Mouse (Mus musculus) limb, embryonic 14.5 days (tissue): ENCODE data around the gene Olfr1181. TPM values are rescaled to one million over a fixed set of nuclear protein-coding genes. Genes with fewer than 3 reads are reported as not detected.
"Not testable (repeated sequence)": the region's sequence is repeated elsewhere in the genome, so short reads cannot be mapped to it uniquely, and the experiment has no call there.

ENCODE experiments used
- ATAC-seq: fragments of 200-750 bp; cut with Nextera tagmentation; 2 replicates; pipeline ENCODE4 v1.8.0; 2017; ENCODE audit warnings: low read depth, moderate number of reproducible peaks, moderate TSS enrichment; ENCODE audit not compliant: low FRiP score
- DNase-seq: peaks from one replicate; pipeline ENCODE4 v3.0.0-alpha.2; 2015; ENCODE audit warnings: low spot score
- H3K27ac ChIP-seq: fragments of 300-500 bp; sonication (generic); replicated peaks from 2 replicates; pipeline ENCODE4 v1.5.1; 2014; ENCODE audit warnings: low read depth, mild to moderate bottlenecking, low read length, moderate library complexity, mixed read lengths
- H3K27me3 ChIP-seq: fragments of 300-500 bp; sonication (generic); 2 replicates; pipeline ENCODE4 v1.6.1; 2014; ENCODE audit warnings: low read length, mixed read lengths; ENCODE audit not compliant: control insufficient read depth, insufficient read depth
- H3K36me3 ChIP-seq: fragments of 300-500 bp; sonication (generic); 2 replicates; pipeline ENCODE4 v1.6.1; 2014; ENCODE audit warnings: mild to moderate bottlenecking, low read length, moderate library complexity, mixed read lengths; ENCODE audit not compliant: control insufficient read depth, insufficient read depth
- H3K4me1 ChIP-seq: fragments of 300-500 bp; sonication (generic); 2 replicates; pipeline ENCODE4 v1.6.1; 2014; ENCODE audit warnings: antibody characterized with exemption, low read length, mixed read lengths; ENCODE audit not compliant: control insufficient read depth, insufficient read depth
- H3K4me2 ChIP-seq: fragments of 300-500 bp; sonication (generic); replicated peaks from 2 replicates; pipeline ENCODE4 v1.6.1; 2014; ENCODE audit warnings: low read depth, mild to moderate bottlenecking, low read length, moderate library complexity; ENCODE audit not compliant: severe bottlenecking
- H3K4me3 ChIP-seq: fragments of 300-500 bp; sonication (generic); replicated peaks from 2 replicates; pipeline ENCODE4 v1.5.1; 2014; ENCODE audit warnings: low read length
- H3K9ac ChIP-seq: fragments of 300-500 bp; sonication (generic); 2 replicates; pipeline ENCODE4 v1.6.1; 2014; ENCODE audit warnings: mild to moderate bottlenecking, low read depth, low read length, moderate library complexity; ENCODE audit not compliant: severe bottlenecking
- H3K9me3 ChIP-seq: fragments of 300-500 bp; sonication (generic); 2 replicates; pipeline ENCODE4 v1.6.1; 2016; ENCODE audit warnings: low read length; ENCODE audit not compliant: control insufficient read depth
- POLR2A ChIP-seq: fragments of 200-500 bp; IDR thresholded peaks from 2 replicates; pipeline ENCODE4 v1.8.0; 2012; ENCODE audit warnings: inconsistent platforms, mild to moderate bottlenecking, moderate library complexity, borderline replicate concordance; ENCODE audit not compliant: insufficient read depth, insufficient read length; ENCODE audit errors: extremely low read depth
- WGBS: fragments of 180-500 bp; shearing (Covaris S2); extraction: QIAGEN DNeasy Blood & Tissue Kit; methylation state at CpG from one replicate; pipeline ENCODE4 v1.1.7; 2014; 5-methylcytosine and 5-hydroxymethylcytosine counted together
- polyA plus RNA-seq, 2 experiments: library from polyadenylated mRNA; depleted of rRNA in 1 of 2; stranded (reverse) in 1 of 2; unstranded in 1 of 2; fragments of >200 nt; fragmentation: Nextera tagmentation in 1 of 2; extraction: Ambion mirVana in 1 of 2; gene quantifications; 2 replicates each; pipeline versions ENCODE4 v1.2.1 to v1.2.3; 2012 to 2014

Gene Olfr1181
- polyA plus RNA-seq (2012; rRNA removed) (not detected in 2 replicates), polyA plus RNA-seq (2014; fragmentation: Nextera tagmentation; extraction: Ambion mirVana) (not detected in 2 replicates)

DNA sequence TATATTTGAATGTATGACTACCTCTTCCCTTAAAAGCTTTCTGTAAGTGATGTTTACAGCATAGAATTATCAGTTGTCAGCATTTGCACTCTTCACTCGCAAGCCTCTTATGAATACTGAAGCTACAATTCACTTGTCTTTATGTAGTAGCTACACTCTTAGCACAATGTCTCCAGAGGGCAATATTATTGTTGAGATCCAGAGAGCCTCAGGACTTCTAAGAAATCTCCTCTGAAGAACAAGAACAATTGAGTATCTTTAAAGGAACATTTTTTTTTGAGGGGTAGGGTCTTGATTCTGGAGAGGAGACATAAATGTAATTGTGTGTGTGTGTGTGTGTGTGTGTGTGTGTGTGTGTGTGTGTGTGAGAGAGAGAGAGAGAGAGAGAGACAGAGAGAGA lies at the start of gene Olfr1181:
TSS of gene Olfr1181 (minus strand) at position 101 of the 400 bp plus-strand sequence.
- DNase-seq, result no peak
- H3K36me3 ChIP-seq, result no peaks in the 10 kb centered on the region
- WGBS, result 83% methylated on average over 1 of the region's 1 CpGs
- H3K4me2 ChIP-seq, result no peak within 1 kb of the TSS
- no peaks in the 10 kb centered on the region for H3K27me3 ChIP-seq
- no peak within 1 kb of the TSS for H3K27ac ChIP-seq
- no peaks in the 10 kb centered on the region for H3K4me1 ChIP-seq
- no peak within 1 kb of the TSS for H3K4me3 ChIP-seq
- H3K9ac ChIP-seq, result no peak within 1 kb of the TSS
- no peak for ATAC-seq
- no peak for TF ChIP-seq POLR2A
- H3K9me3 ChIP-seq, result no peaks in the 10 kb centered on the region

DNA sequence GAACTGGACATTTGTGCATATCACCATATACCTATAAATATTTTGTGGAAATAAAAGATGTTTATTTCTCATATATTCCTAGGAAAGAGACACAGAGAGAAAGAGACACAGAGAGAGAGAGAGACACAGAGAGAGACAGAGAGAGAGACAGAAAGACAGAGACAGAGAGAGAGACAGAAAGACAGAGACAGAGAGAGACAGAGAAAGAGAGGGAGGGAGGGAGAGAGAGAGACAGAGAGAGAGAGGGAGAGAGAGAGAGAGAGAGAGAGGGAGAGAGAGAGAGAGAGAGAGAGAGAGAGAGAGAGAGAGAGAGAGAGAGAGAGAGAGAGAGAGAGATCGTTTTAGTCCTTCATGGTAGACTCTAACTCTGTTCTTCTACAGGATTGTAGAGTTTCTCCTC lies 28.6 kb upstream of the Olfr1181 start, which contains the start of gene Olfr1183:
TSS of gene Olfr1183 (plus strand) at position 301 of the 400 bp plus-strand sequence.
- not testable (repeated sequence) for H3K4me1 ChIP-seq, H3K36me3 ChIP-seq, DNase-seq, H3K9ac ChIP-seq, ATAC-seq, H3K27me3 ChIP-seq, H3K9me3 ChIP-seq, H3K4me3 ChIP-seq, H3K27ac ChIP-seq, H3K4me2 ChIP-seq
- 93% methylated on average over 1 of the region's 1 CpGs for WGBS

DNA sequence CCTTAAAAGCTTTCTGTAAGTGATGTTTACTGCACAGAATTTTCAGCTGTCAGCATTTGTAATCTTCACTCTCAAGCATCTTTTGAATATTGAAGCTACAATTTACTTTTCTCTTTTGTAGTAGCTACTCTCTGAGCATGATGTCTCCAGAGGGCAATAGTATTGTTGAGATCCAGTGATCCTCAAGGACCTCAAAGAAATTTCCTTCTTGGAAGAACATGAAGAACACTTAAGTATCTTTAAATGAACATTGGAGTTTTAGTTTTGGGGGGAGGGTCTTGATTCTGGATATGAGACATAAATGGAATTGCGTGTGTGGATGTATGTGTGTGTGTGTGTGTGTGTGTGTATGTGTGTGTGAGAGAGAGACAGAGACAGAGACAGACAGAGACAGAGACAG lies 23.1 kb upstream of the Olfr1181 start, which contains the start of gene Gm13757:
TSS of gene Gm13757 (minus strand) at position 101 of the 400 bp plus-strand sequence.
- ATAC-seq, result no peak
- TF ChIP-seq POLR2A, result no peak
- no peaks in the 10 kb centered on the region for H3K36me3 ChIP-seq
- H3K27ac ChIP-seq, result no peak within 1 kb of the TSS
- no peaks in the 10 kb centered on the region for H3K4me1 ChIP-seq
- no peak for DNase-seq
- H3K9me3 ChIP-seq, result no peaks in the 10 kb centered on the region
- H3K4me3 ChIP-seq, result no peak within 1 kb of the TSS
- no peak within 1 kb of the TSS for H3K4me2 ChIP-seq
- WGBS, result 93% methylated on average over 1 of the region's 1 CpGs
- H3K27me3 ChIP-seq, result no peaks in the 10 kb centered on the region
- no peak within 1 kb of the TSS for H3K9ac ChIP-seq

DNA sequence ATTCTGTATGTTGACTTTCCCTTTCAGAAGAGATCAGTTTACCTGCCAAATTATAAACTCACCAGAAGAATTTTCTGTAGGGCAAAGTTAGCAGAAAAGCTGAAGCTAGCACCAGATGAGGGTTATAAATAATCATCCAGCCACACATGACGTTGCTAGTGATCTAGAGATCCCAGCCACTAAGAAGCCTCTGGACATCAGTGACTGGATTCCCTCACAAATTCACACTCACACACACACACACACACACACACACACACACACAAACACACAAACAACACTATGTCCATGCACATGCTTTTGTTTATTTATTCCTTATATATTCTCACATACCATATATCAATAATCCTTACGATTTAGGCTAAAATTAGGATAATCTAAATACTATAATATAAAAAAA lies 6.9 kb downstream of the Olfr1181 start, which contains the start of gene Olfr1180:
TSS of gene Olfr1180 (minus strand) at position 101 of the 400 bp plus-strand sequence.
- Histone ChIP-seq H3K9me3 (no peaks in the 10 kb centered on the region), H3K27ac (no peak within 1 kb of the TSS), H3K4me1 (no peaks in the 10 kb centered on the region), H3K27me3 (no peaks in the 10 kb centered on the region), H3K9ac (no peak within 1 kb of the TSS), H3K4me3 (no peak within 1 kb of the TSS), H3K4me2 (no peak within 1 kb of the TSS), H3K36me3 (no peaks in the 10 kb centered on the region)
- 65% methylated on average over 2 of the region's 2 CpGs for WGBS
- no peak for DNase-seq
- no peak for ATAC-seq
- no peak for TF ChIP-seq POLR2A

DNA sequence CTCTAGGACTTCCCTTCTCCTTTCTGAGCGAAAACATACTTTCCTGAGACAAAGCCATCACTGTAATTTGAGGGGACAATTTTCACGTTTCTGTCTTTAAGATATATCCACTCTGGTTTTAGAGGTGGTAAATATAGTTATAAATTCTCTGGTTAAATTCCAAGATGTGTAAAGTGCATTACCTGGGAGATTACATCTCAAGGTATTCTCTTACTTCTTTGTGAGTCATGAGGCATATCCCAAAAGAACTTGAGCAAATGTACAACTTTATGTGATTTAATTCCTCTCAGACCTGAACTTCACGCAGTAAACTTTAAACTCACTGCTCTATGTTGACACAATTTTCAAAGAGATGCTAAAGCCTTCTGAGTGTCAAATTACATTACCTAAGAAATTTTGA lies 19.6 kb downstream of the Olfr1181 start, which contains the start of gene Olfr1179:
TSS of gene Olfr1179 (minus strand) at position 101 of the 400 bp plus-strand sequence.
- Histone ChIP-seq H3K36me3 (no peaks in the 10 kb centered on the region), H3K9me3 (no peaks in the 10 kb centered on the region), H3K27me3 (no peaks in the 10 kb centered on the region), H3K9ac (no peak within 1 kb of the TSS), H3K4me2 (no peak within 1 kb of the TSS), H3K4me1 (no peaks in the 10 kb centered on the region), H3K27ac (no peak within 1 kb of the TSS), H3K4me3 (no peak within 1 kb of the TSS)
- DNase-seq (no peak), ATAC-seq (no peak)
- no peak for TF ChIP-seq POLR2A
- WGBS, result 80% methylated on average over 3 of the region's 3 CpGs
